Mouse (Mus musculus) lung, embryonic 14.5 days (tissue): ENCODE results near the gene Cux2. TPM values are rescaled to one million over a fixed set of nuclear protein-coding genes. Genes with fewer than 3 reads are reported as not detected.

Experiments used
- ATAC-seq: fragments of 200-750 bp; cut with Nextera tagmentation; 2 replicates; pipeline ENCODE4 v1.8.0; 2017; ENCODE audit warnings: mild to moderate bottlenecking, moderate TSS enrichment, moderate library complexity; ENCODE audit not compliant: insufficient read depth
- DNase-seq: peaks from one replicate; pipeline ENCODE4 v3.0.0-alpha.2; 2015
- H3K27ac ChIP-seq: fragments of 300-500 bp; sonication (generic); 2 replicates; pipeline ENCODE4 v1.5.1; 2014; ENCODE audit warnings: low read depth, mild to moderate bottlenecking, moderate library complexity
- H3K27me3 ChIP-seq: fragments of 300-500 bp; sonication (generic); 2 replicates; pipeline ENCODE4 v1.6.1; 2014; ENCODE audit warnings: low read length, control low read depth; ENCODE audit not compliant: insufficient read depth
- H3K36me3 ChIP-seq: fragments of 300-500 bp; sonication (generic); 2 replicates; pipeline ENCODE4 v1.6.1; 2014; ENCODE audit warnings: control low read depth; ENCODE audit not compliant: insufficient read depth
- H3K4me1 ChIP-seq: fragments of 300-500 bp; sonication (generic); 2 replicates; pipeline ENCODE4 v1.6.1; 2014; ENCODE audit warnings: antibody characterized with exemption, control low read depth; ENCODE audit not compliant: insufficient read depth
- H3K4me2 ChIP-seq: fragments of 300-500 bp; sonication (generic); 2 replicates; pipeline ENCODE4 v1.6.1; 2014; ENCODE audit warnings: mild to moderate bottlenecking
- H3K4me3 ChIP-seq: fragments of 300-500 bp; sonication (generic); 2 replicates; pipeline ENCODE4 v1.5.1; 2014; ENCODE audit warnings: low read depth, low read length
- H3K9ac ChIP-seq: fragments of 300-500 bp; sonication (generic); 2 replicates; pipeline ENCODE4 v1.6.1; 2014
- H3K9me3 ChIP-seq: fragments of 300-500 bp; sonication (generic); 2 replicates; pipeline ENCODE4 v1.6.1; 2016; ENCODE audit warnings: low read depth, low read length, control low read depth
- CTCF ChIP-seq: IDR thresholded peaks from 2 replicates; pipeline ENCODE4 v1.5.1; 2016; ENCODE audit warnings: antibody characterized with exemption, low read depth
- whole genome bisulfite sequencing: fragments of 180-500 bp; shearing (Covaris S2); extraction: QIAGEN DNeasy Blood & Tissue Kit; methylation state at CpG from one replicate; pipeline ENCODE4 v1.1.7; 2014; 5-methylcytosine and 5-hydroxymethylcytosine counted together
- polyA plus RNA-seq: library from polyadenylated mRNA; unstranded; fragments of >200 nt; fragmentation: Nextera tagmentation; extraction: Ambion mirVana; gene quantifications from 2 replicates; pipeline ENCODE4 v1.2.1, GENCODE M21; 2014

The Cux2 gene
- polyA plus RNA-seq, 1 experiment from 2014 or later = 4.0 TPM

DNA sequence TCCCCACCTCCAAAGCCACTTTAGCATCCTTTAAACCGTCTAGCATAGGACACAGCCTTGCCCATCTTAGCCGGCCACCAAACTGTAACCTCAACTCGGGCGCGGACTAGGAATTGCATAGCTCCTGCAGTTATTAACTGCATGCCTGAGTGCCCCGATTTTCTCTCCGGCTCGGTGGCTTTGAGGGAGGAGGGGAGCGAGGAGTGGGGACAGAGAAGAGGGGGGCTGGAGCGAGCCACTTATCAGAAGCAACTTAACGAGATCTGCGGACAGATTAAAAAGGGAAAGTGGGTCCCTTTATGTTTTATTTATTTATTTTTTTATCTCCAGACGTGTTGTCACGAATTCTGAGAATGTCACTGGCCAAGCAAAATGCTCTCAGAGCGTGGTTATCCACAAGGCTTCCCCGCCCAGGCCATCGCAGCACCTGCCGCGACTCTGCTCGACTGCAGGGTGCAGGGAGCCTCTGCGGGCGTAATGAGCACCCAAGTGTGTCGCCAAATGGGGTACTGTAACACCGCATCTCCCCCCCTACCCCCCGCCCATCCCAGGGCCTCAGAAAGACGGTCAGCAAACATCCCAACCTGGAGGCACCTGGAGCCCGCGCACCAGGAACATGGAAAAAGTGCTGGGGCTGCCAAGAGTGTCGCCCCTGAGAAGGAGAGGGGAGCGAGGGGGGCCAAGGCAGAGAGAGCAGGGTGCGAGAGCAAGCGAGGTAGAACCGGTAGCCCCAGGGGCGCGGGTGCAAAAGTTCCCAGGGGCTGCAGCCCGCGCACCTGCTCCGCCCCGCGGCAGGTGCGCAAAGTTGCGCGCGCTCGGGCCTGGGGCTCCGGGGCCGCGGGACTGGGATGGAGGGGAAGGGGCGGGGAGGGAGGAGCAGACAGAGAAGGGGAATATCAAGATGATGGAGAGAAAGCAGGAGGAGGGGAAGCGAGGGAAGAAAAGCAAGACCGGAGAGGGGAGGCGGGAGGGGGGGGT, 927 bp downstream of the Cux2 start:
- no peaks in the 10 kb centered on the region for H3K9me3 ChIP-seq
- no peak overlapping the region for H3K27ac ChIP-seq
- ATAC-seq (peak; percentile 22; the same call in 1 of the 2 replicates), DNase-seq (peak; percentile 40)
- peak overlapping the region; percentile 82 for H3K4me2 ChIP-seq
- WGBS = 1% methylated on average over 52 of the region's 52 CpGs
- no peaks in the 10 kb centered on the region for H3K4me1 ChIP-seq
- H3K4me3 ChIP-seq = peak overlapping the region; percentile 74
- H3K36me3 ChIP-seq = no peaks in the 10 kb centered on the region
- H3K9ac ChIP-seq = peak overlapping the region; percentile 65; the same call in 1 of the 2 replicates
- peaks cover 79% of the 10 kb centered on the region for H3K27me3 ChIP-seq
- no peak for TF ChIP-seq CTCF

GRCm38 (mm10) chr5:122048252-122048651, 1.6 kb downstream of the Cux2 start:
- TF ChIP-seq CTCF = no peak
- peaks cover 73% of the 10 kb centered on the region for H3K27me3 ChIP-seq
- peak overlapping the region; percentile 82 for H3K4me2 ChIP-seq
- DNase-seq = no peak
- no peak overlapping the region for H3K27ac ChIP-seq
- H3K9ac ChIP-seq = no peak overlapping the region
- H3K36me3 ChIP-seq = no peaks in the 10 kb centered on the region
- H3K9me3 ChIP-seq = no peaks in the 10 kb centered on the region
- H3K4me3 ChIP-seq = peak overlapping the region; percentile 74
- ATAC-seq = no peak
- WGBS = 2% methylated on average over 20 of the region's 20 CpGs
- no peaks in the 10 kb centered on the region for H3K4me1 ChIP-seq

GRCm38 (mm10) chr5:122047791-122048190, 2.1 kb downstream of the Cux2 start:
- no peak for TF ChIP-seq CTCF
- H3K27me3 ChIP-seq = peaks cover 68% of the 10 kb centered on the region
- no peak overlapping the region for H3K9ac ChIP-seq
- WGBS = 53% methylated on average over 5 of the region's 5 CpGs
- H3K4me3 ChIP-seq = peak overlapping the region; percentile 74; the same call in 1 of the 2 replicates
- DNase-seq (no peak), ATAC-seq (no peak)
- H3K27ac ChIP-seq = no peak overlapping the region
- H3K4me2 ChIP-seq = peak overlapping the region; percentile 82
- no peaks in the 10 kb centered on the region for H3K4me1 ChIP-seq
- no peaks in the 10 kb centered on the region for H3K36me3 ChIP-seq
- H3K9me3 ChIP-seq = no peaks in the 10 kb centered on the region

- TF ChIP-seq CTCF = no peak
- 78% methylated on average over 11 of the region's 11 CpGs for WGBS
- H3K4me2 ChIP-seq = no peak overlapping the region
- H3K36me3 ChIP-seq = no peaks in the 10 kb centered on the region
- no peak for DNase-seq
- no peak for ATAC-seq
- H3K27me3 ChIP-seq = peaks cover 32% of the 10 kb centered on the region
- no peaks in the 10 kb centered on the region for H3K9me3 ChIP-seq
- H3K4me3 ChIP-seq = no peak overlapping the region
- H3K27ac ChIP-seq = no peak overlapping the region
- no peaks in the 10 kb centered on the region for H3K4me1 ChIP-seq
- H3K9ac ChIP-seq = no peak overlapping the region
Observed at GRCm38 (mm10) chr5:122043567-122043966, 6.3 kb downstream of the Cux2 start.

GRCm38 (mm10) chr5:122035278-122035677, 14.6 kb downstream of the Cux2 start:
- H3K9me3 ChIP-seq = peaks cover 12% of the 10 kb centered on the region
- no peak for ATAC-seq
- H3K4me2 ChIP-seq = no peak overlapping the region
- no peak overlapping the region for H3K9ac ChIP-seq
- WGBS = 68% methylated on average over 5 of the region's 5 CpGs
- H3K36me3 ChIP-seq = no peaks in the 10 kb centered on the region
- no peaks in the 10 kb centered on the region for H3K27me3 ChIP-seq
- no peak overlapping the region for H3K27ac ChIP-seq
- DNase-seq = no peak
- TF ChIP-seq CTCF = no peak
- H3K4me3 ChIP-seq = no peak overlapping the region
- no peaks in the 10 kb centered on the region for H3K4me1 ChIP-seq

- TF ChIP-seq CTCF = no peak
- whole genome bisulfite sequencing = 53% methylated on average over 4 of the region's 4 CpGs
Observed at GRCm38 (mm10) chr5:122033167-122033478, 16.8 kb downstream of the Cux2 start.

DNA sequence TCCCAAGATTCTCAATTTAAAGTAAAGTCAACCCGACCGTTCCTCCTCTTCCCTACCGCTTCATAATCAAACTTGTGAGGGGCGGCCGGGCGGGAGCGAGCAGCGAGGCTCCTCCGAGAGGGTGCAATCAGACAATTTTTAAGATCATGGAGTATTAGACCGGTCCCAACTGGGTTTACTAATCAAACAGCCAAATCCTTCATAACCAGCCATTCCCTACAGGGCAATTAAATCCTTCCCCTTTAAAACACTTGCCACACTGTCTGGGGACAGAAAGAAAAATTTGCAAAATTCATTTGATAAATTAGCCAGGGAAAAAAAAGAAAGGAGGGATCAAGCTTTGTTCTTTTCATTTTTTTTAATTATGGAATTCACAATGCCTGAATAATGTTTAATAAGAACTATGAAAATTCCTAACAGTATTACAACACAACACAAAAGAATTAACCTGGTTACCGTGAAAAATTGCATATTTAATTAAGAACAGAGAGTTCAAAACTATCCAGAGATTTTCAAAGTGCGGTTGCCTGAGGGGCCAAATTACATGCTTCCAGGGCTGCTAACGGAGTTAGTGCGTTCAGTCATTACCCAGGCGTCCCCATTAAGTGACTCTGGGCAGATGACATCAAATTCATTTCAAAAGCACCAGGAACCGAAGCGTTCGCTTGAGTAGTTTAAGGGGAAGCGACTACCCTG, 17.3 kb downstream of the Cux2 start:
- no peak overlapping the region for H3K9ac ChIP-seq
- no peak for DNase-seq
- TF ChIP-seq CTCF = no peak
- H3K9me3 ChIP-seq = peaks cover 12% of the 10 kb centered on the region
- 66% methylated on average over 19 of the region's 19 CpGs for WGBS
- H3K4me2 ChIP-seq = no peak overlapping the region
- no peak for ATAC-seq
- H3K36me3 ChIP-seq = no peaks in the 10 kb centered on the region
- H3K27ac ChIP-seq = no peak overlapping the region
- H3K4me1 ChIP-seq = no peaks in the 10 kb centered on the region
- H3K4me3 ChIP-seq = no peak overlapping the region
- H3K27me3 ChIP-seq = no peaks in the 10 kb centered on the region

More at GRCm38 (mm10) chr5:122033167-122033478, 16.8 kb downstream of the Cux2 start:
- peaks cover 12% of the 10 kb centered on the region for H3K9me3 ChIP-seq
- no peak overlapping the region for H3K4me2 ChIP-seq
- H3K4me1 ChIP-seq = no peaks in the 10 kb centered on the region
- no peak for ATAC-seq
- no peak overlapping the region for H3K4me3 ChIP-seq
- no peak overlapping the region for H3K27ac ChIP-seq
- no peaks in the 10 kb centered on the region for H3K27me3 ChIP-seq
- H3K9ac ChIP-seq = no peak overlapping the region
- H3K36me3 ChIP-seq = no peaks in the 10 kb centered on the region
- no peak for DNase-seq
